Mouse (Mus musculus): Measurements from ENCODE around the gene Arf6. TPM values are rescaled to one million over a fixed set of nuclear protein-coding genes. Genes with fewer than 3 reads are reported as not detected.
A peak's percentile ranks its signal among the peaks of the same experiment; 100 is the strongest.
"Not testable (repeated sequence)": the region's sequence is repeated elsewhere in the genome, so short reads cannot be mapped to it uniquely, and the experiment has no call there.

The Arf6 gene
- polyA plus RNA-seq, 1 experiment from 2014 or later = 18.0 TPM

DNA sequence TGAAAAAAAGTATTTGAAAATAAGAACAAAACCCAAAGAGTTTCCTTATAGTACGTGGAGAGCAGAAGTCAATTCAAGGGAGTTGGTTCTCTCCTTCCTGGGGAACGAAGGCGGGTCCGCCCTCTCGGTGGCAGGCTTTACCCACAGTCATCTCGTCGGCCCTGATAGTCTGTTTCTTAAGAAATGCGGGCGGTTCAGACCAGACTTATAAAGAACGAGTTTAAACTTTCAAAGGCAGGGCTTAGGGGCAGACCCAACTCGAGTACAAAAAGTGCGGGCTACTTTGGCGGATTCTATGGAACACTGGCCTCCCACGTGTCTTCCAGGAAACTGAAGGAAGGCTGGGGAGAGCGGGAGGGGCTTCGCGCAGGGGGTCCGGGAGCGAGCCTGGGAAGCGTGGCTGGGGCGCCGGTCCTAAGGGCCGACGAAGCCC is 513 bp upstream of the Arf6 start:
- Histone ChIP-seq H3K9ac (ENCODE audit: low read depth, low read length) (peak overlapping the region; percentile 95), H3K36me3 (ENCODE audit: control insufficient read depth, insufficient read depth, low read length) (no peaks in the 10 kb centered on the region), H3K27me3 (replicated peaks; ENCODE audit: control insufficient read depth, insufficient read depth, low read length) (no peaks in the 10 kb centered on the region), H3K4me3 (ENCODE audit: low read length) (peak overlapping the region; percentile 99), H3K9me3 (ENCODE audit: control insufficient read depth, low read length) (no peaks in the 10 kb centered on the region), H3K4me2 (ENCODE audit: low read depth, low read length) (peak overlapping the region; percentile 57), H3K4me1 (ENCODE audit: control insufficient read depth, insufficient read depth, low read length) (peaks cover 11% of the 10 kb centered on the region), H3K27ac (ENCODE audit: low read length) (peak overlapping the region; percentile 97)
- under 1% methylated on average over 15 of the region's 24 CpGs for WGBS
- ATAC-seq = peak; percentile 78

DNA sequence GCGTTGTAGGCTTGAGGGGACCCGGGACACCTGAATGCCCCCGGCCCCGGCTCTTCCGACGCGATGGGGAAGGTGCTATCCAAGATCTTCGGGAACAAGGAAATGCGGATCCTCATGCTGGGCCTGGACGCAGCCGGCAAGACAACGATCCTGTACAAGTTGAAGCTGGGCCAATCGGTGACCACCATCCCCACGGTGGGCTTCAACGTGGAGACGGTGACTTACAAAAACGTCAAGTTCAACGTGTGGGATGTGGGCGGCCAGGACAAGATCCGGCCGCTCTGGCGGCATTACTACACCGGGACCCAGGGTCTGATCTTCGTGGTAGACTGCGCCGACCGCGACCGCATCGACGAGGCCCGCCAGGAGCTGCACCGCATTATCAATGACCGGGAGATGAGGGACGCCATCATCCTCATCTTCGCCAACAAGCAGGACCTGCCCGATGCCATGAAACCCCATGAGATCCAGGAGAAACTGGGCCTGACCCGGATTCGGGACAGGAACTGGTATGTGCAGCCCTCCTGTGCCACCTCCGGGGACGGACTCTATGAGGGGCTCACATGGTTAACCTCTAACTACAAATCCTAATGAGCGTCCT is 881 bp downstream of the Arf6 start:
- Histone ChIP-seq H3K4me2 (ENCODE audit: low read depth, low read length) (peak overlapping the region; percentile 63), H3K9me3 (ENCODE audit: control insufficient read depth, low read length) (no peaks in the 10 kb centered on the region), H3K36me3 (ENCODE audit: control insufficient read depth, insufficient read depth, low read length) (no peaks in the 10 kb centered on the region), H3K27ac (ENCODE audit: low read length) (peak overlapping the region; percentile 98), H3K4me1 (ENCODE audit: control insufficient read depth, insufficient read depth, low read length) (peaks cover 11% of the 10 kb centered on the region), H3K27me3 (replicated peaks; ENCODE audit: control insufficient read depth, insufficient read depth, low read length) (no peaks in the 10 kb centered on the region), H3K4me3 (ENCODE audit: low read length) (peak overlapping the region; percentile 99), H3K9ac (ENCODE audit: low read depth, low read length) (peak overlapping the region; percentile 100)
- 0 out of 2 replicates have a peak, but pooled peaks have one; percentile 7 for ATAC-seq
- WGBS = 0% methylated on average over 42 of the region's 42 CpGs

DNA sequence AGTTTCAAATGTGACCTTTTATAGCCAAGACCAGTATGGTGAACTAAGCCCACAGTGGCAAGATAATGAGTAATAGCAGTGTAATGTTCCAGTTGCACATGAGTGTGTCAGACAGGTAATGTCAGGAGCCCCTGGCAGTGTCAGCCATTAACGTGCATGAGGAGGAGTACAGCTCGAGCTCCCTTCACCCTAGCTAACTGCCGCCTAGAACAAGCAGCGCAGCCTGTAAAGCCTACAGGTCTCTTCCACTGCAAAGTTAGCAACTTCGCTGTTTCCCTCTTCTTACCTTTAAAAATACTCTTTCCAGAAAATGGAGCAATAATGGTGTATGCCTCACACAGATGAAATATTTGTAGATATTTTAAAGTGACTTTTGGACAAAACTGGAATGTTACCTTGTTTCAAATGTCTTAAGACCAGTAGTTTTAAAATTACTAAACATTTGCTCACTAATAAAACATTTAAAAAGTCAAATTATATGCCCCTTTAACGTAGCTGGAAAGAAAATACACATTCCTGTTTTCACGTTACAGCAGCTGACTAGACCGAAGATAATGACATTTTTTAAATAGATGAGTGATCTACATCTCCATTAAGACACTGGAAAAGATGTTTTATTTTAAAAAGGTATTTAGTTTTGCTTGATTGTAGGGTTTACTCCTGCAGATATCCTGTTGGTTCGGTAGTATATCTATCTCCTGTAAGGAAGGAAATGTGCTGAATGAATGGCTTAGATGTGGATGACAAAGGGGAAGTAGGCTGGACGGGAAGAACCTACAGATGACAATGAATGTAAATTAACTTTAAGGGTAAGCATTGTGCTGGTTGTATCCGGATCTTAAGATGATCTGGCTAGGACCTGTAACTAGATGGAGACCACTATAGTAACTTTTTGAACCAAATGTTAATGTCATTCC is 2.2 kb downstream of the Arf6 start:
- peak overlapping the region; percentile 63 for H3K4me2 ChIP-seq (ENCODE audit: low read depth, low read length)
- 30% methylated on average over 11 of the region's 11 CpGs for WGBS
- no peaks in the 10 kb centered on the region for H3K9me3 ChIP-seq (ENCODE audit: control insufficient read depth, low read length)
- no peaks in the 10 kb centered on the region for H3K27me3 ChIP-seq (replicated peaks; ENCODE audit: control insufficient read depth, insufficient read depth, low read length)
- peak overlapping the region; percentile 100 for H3K9ac ChIP-seq (ENCODE audit: low read depth, low read length)
- H3K27ac ChIP-seq (ENCODE audit: low read length) = no peak overlapping the region
- H3K4me1 ChIP-seq (ENCODE audit: control insufficient read depth, insufficient read depth, low read length) = peaks cover 11% of the 10 kb centered on the region
- H3K4me3 ChIP-seq (ENCODE audit: low read length) = peak overlapping the region; percentile 99
- no peaks in the 10 kb centered on the region for H3K36me3 ChIP-seq (ENCODE audit: control insufficient read depth, insufficient read depth, low read length)
- ATAC-seq = no peak

DNA sequence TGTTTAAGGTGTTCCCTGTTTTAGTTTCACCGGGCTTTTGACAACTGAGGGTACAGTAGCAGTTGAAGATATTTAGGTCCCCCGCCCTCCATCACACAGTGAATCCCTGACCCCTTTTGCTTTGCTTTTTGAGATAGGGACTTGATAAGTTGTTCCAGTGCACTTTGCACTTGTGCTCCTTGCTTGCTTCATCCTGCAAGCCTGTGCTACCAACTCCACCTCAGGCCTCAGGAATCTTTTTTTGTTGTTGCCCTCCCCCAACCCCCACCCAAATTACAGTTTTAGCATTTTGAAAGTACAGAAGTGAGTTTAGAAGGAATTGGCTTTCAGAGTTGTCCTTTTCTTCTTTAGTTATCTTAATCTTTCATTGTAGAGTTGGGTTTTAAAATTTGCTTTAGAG is 4.2 kb downstream of the Arf6 start:
- Histone ChIP-seq H3K27me3 (replicated peaks; ENCODE audit: control insufficient read depth, insufficient read depth, low read length) (no peaks in the 10 kb centered on the region), H3K4me2 (ENCODE audit: low read depth, low read length) (0 out of 2 replicates have a peak overlapping the region, but pooled peaks have one; percentile 2), H3K9ac (ENCODE audit: low read depth, low read length) (no peak overlapping the region), H3K4me1 (ENCODE audit: control insufficient read depth, insufficient read depth, low read length) (peaks cover 8% of the 10 kb centered on the region), H3K36me3 (ENCODE audit: control insufficient read depth, insufficient read depth, low read length) (no peaks in the 10 kb centered on the region), H3K27ac (ENCODE audit: low read length) (no peak overlapping the region), H3K9me3 (ENCODE audit: control insufficient read depth, low read length) (no peaks in the 10 kb centered on the region), H3K4me3 (ENCODE audit: low read length) (no peak overlapping the region)
- 72% methylated on average over 2 of the region's 2 CpGs for WGBS
- no peak for ATAC-seq

DNA sequence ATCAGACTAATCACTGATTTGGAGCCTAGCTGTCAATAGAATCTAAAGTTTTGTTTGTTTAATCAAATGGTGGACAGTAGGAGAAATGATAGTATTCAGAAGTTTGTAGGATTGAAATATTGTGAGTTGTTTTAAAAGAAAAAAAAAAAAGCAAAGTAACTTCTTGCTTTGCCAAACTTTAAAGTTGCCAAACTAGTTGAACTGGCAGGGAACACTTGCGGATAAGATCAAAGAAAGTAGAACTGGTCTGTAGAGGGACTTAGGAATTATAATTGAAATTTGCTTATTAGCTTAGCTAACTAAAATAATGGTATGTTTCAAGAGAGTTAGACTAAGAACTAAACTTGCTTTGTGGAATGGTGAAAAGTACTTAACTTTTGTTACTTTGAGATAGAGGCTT is 5.2 kb downstream of the Arf6 start:
- Histone ChIP-seq H3K27me3 (replicated peaks; ENCODE audit: control insufficient read depth, insufficient read depth, low read length) (no peaks in the 10 kb centered on the region), H3K4me1 (ENCODE audit: control insufficient read depth, insufficient read depth, low read length) (peaks cover 8% of the 10 kb centered on the region), H3K4me2 (ENCODE audit: low read depth, low read length) (no peak overlapping the region), H3K9ac (ENCODE audit: low read depth, low read length) (no peak overlapping the region), H3K9me3 (ENCODE audit: control insufficient read depth, low read length) (no peaks in the 10 kb centered on the region), H3K4me3 (ENCODE audit: low read length) (no peak overlapping the region), H3K36me3 (ENCODE audit: control insufficient read depth, insufficient read depth, low read length) (no peaks in the 10 kb centered on the region), H3K27ac (ENCODE audit: low read length) (no peak overlapping the region)
- no peak for ATAC-seq
- 86% methylated on average over 1 of the region's 1 CpGs for WGBS

DNA sequence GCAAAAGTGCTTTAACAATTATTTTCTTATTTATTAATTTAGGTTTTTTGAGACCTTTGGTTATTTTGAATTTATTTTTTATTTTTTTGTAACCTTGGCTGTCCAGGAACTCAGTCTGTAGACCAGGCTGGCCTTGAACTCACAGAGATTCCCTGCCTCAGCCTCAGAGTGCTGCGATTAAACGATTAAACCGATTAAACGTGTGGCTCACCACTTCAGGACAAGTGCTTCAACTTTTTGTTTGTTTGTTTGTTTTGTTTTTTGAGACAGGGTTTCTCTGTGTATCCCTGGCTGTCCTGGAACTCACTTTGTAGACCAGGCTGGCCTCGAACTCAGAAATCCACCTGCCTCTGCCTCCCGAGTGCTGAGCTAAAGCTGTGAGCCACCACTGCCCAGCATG is 5.7 kb downstream of the Arf6 start:
- not testable (repeated sequence) for H3K9ac ChIP-seq (ENCODE audit: low read depth, low read length); ATAC-seq; H3K9me3 ChIP-seq (ENCODE audit: control insufficient read depth, low read length); H3K4me1 ChIP-seq (ENCODE audit: control insufficient read depth, insufficient read depth, low read length); H3K4me2 ChIP-seq (ENCODE audit: low read depth, low read length); H3K36me3 ChIP-seq (ENCODE audit: control insufficient read depth, insufficient read depth, low read length); H3K27me3 ChIP-seq (replicated peaks; ENCODE audit: control insufficient read depth, insufficient read depth, low read length); H3K4me3 ChIP-seq (ENCODE audit: low read length); H3K27ac ChIP-seq (ENCODE audit: low read length)
- WGBS = 92% methylated on average over 6 of the region's 6 CpGs

DNA sequence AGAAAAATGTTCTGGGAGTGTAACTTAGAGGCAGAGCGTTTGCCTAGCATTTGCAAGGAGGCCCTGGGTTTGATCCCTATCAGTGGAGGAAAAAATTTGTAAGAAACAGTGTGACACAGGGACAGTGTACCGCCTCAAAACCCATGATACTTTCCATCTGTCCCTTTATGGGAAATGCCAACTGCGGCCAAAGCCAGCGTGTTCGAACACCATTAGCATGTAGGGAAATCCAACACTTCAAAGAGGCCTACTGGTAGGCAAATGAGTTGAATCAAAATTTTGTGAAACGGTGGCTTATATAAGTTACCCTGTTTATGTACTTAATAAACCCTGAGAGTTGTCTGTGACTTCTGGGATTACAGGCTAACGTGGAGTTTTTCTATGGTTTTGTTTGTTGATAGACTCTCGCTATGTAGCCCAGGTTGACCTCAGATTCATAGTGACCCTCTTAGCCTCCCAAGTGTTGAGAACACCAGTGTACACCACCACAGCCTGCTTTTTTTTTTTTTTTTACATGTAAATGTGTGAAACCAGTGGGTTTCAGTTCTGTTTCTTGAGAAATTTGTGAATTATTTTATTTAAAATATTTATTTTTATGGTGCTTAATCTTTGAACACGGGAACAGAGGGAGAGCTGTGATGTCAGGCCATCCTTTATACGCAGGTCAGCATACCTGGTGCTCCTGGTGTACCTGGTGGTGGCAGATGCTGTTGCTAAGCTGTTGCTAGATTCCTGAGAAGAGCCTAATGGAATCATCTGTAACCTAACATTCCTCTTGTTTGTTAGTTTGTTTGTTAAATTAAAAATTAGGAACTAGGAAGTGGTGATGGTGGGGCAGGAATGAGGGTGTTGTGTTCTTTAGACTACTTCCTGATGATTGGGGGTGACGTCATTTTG is 6.9 kb downstream of the Arf6 start:
- H3K27me3 ChIP-seq (replicated peaks; ENCODE audit: control insufficient read depth, insufficient read depth, low read length) = no peaks in the 10 kb centered on the region
- 84% methylated on average over 11 of the region's 11 CpGs for WGBS
- H3K4me2 ChIP-seq (ENCODE audit: low read depth, low read length) = no peak overlapping the region
- no peak overlapping the region for H3K27ac ChIP-seq (ENCODE audit: low read length)
- no peaks in the 10 kb centered on the region for H3K36me3 ChIP-seq (ENCODE audit: control insufficient read depth, insufficient read depth, low read length)
- H3K9ac ChIP-seq (ENCODE audit: low read depth, low read length) = no peak overlapping the region
- no peak overlapping the region for H3K4me3 ChIP-seq (ENCODE audit: low read length)
- H3K9me3 ChIP-seq (ENCODE audit: control insufficient read depth, low read length) = no peaks in the 10 kb centered on the region
- no peak for ATAC-seq
- peaks cover 5% of the 10 kb centered on the region for H3K4me1 ChIP-seq (ENCODE audit: control insufficient read depth, insufficient read depth, low read length)

DNA sequence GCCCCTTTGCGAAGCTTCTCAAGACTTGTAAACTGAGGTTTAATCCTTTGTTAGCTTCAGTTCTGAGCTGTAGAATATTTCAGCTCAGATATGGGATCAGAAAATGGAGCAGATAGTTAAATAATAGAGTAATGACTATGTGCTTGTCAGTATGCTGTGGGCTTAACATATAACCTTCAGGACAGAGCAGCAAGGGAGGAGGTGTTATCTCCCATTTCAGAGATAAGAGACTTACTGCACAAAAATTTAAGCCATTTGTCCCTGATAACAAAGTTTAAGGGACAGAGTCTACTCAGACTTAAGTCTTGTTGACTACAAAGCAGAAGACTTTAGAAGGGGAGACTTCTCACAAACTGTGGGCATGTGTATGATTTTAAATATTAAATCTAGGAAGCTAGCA is 10.9 kb downstream of the Arf6 start:
- Histone ChIP-seq H3K4me3 (ENCODE audit: low read length) (no peak overlapping the region), H3K9ac (ENCODE audit: low read depth, low read length) (no peak overlapping the region), H3K27me3 (replicated peaks; ENCODE audit: control insufficient read depth, insufficient read depth, low read length) (no peaks in the 10 kb centered on the region), H3K4me1 (ENCODE audit: control insufficient read depth, insufficient read depth, low read length) (no peaks in the 10 kb centered on the region), H3K27ac (ENCODE audit: low read length) (no peak overlapping the region), H3K9me3 (ENCODE audit: control insufficient read depth, low read length) (no peaks in the 10 kb centered on the region), H3K36me3 (ENCODE audit: control insufficient read depth, insufficient read depth, low read length) (no peaks in the 10 kb centered on the region), H3K4me2 (ENCODE audit: low read depth, low read length) (no peak overlapping the region)
- WGBS = 71% methylated on average over 1 of the region's 1 CpGs
- no peak for ATAC-seq

DNA sequence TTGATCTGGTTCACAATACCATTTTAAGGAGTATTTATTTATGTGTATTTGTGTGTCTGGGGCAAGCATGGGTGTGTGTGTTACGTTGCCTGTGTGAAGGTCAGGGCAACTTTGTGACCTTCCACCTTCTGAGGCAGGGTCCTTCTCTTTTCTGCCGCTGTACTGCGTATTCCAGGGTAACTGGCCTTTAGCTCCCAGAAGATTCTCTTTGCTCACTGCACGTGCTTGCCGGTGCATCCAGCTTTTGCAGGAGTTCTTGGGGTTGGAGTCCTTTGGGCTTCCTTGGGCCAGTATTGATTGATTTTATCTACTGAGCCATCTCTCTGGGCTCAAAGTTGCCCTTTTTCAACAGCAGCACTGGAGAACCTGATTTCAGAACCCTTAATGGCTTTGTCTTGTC is 12.7 kb downstream of the Arf6 start:
- no peaks in the 10 kb centered on the region for H3K36me3 ChIP-seq (ENCODE audit: control insufficient read depth, insufficient read depth, low read length)
- H3K4me1 ChIP-seq (ENCODE audit: control insufficient read depth, insufficient read depth, low read length) = no peaks in the 10 kb centered on the region
- H3K27me3 ChIP-seq (replicated peaks; ENCODE audit: control insufficient read depth, insufficient read depth, low read length) = no peaks in the 10 kb centered on the region
- no peak overlapping the region for H3K4me2 ChIP-seq (ENCODE audit: low read depth, low read length)
- H3K4me3 ChIP-seq (ENCODE audit: low read length) = no peak overlapping the region
- WGBS = 76% methylated on average over 5 of the region's 5 CpGs
- no peak overlapping the region for H3K9ac ChIP-seq (ENCODE audit: low read depth, low read length)
- H3K9me3 ChIP-seq (ENCODE audit: control insufficient read depth, low read length) = no peaks in the 10 kb centered on the region
- ATAC-seq = no peak
- H3K27ac ChIP-seq (ENCODE audit: low read length) = no peak overlapping the region

All from intestine, embryonic 16.5 days (tissue).